Mouse (Mus musculus): Measurements from ENCODE around the gene Jmjd6.

DNA sequence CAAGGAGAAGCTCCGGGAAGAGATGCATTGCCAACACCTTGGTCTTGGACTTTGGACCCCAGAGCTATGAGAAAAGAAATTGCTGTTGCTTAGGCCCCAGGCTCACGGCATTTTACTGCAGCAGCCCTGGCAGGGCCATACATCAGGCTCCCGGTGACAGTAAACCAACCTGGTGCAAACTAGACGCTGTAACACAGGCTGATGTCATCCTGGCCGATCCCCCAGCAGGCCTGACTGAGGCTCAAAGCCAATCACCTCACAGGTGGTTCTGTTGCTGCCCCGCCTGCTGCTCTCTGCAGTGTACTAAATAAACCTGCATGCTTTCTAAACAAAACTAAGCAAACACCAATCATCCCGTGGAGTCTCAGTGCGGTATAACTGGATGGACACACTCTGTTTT, 24.5 kb downstream of the Jmjd6 start:
- TF ChIP-seq CTCF (IDR thresholded peaks at IDR 0.05; ENCODE audit: low read depth, low read length): no peak
- TF ChIP-seq POLR2A (IDR thresholded peaks at IDR 0.05; ENCODE audit: borderline replicate concordance, low read depth, low read length): no peak
